ENCODE assay signal across 7 mouse cellular contexts in the genomic region with DNA sequence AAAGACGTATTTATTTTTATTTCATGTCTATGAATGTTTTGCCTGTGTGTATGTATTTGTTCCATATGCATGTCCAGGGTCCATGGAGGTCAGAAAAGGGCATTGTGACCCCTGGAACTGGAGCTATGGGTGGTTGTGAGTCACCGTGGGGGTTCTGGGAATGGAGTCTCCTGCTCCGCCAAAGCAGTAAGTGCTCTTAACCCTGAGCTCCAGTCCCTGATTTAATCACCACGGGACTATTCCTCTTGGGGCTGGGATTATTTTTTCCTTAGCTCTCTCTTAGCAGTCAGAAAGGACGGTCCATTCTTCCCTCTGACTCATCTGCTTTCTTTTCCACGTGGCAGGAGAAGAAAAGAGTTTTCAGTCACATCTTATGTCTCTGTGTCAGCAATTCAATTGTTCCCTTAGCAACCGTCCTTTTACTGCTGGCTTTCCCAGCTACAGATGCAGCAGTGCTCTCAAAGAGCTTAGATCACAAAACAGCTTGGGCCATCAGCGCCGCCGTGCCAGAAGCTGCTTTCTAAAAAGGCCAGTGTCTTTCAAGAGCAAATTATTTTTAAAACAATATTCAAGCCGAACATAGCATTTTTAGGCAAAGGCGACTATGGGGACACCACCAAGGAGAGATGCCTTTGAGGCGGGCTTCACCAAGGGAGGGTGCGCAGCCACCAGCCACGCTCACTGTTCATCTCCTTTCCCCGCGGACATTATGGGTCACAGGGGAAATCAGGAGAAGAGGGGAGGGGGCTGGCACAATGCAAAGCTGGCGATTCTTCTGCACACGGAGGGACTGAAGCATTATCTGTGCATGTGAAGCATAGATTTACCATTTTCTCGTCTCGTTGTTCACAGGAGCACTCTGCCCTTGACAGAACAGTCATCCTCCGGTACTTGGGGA.
DNase-seq lines count a peak whose midpoint lies in the region; ATAC-seq and TF ChIP-seq lines count a peak whose summit lies in the region.

No protein-coding gene starts in this region.

- H3K9me3 ChIP-seq in lung, embryonic 15.5 days: no peaks in the 10 kb centered on the region
- H3K9me3 ChIP-seq in embryonic facial prominence, embryonic 15.5 days (replicated peaks): no peaks in the 10 kb centered on the region
- H3K9me3 ChIP-seq in midbrain, postnatal 0 days (ENCODE audit: low read length): no peaks in the 10 kb centered on the region

- no peak overlapping the region for H3K4me3 ChIP-seq in lung, embryonic 15.5 days
- H3K4me3 ChIP-seq in embryonic facial prominence, embryonic 15.5 days (replicated peaks): peak overlapping the region; percentile 8
- peak overlapping the region; percentile 50 for H3K4me3 ChIP-seq in layer of hippocampus, adult 2 months
- peak overlapping the region; percentile 13; the same call in 1 of the 2 replicates for H3K4me3 ChIP-seq in midbrain, postnatal 0 days (ENCODE audit: low read depth, low read length)

- no peaks in the 10 kb centered on the region for H3K4me1 ChIP-seq in lung, embryonic 15.5 days
- peaks cover 11% of the 10 kb centered on the region for H3K4me1 ChIP-seq in embryonic facial prominence, embryonic 15.5 days
- peaks cover 17% of the 10 kb centered on the region for H3K4me1 ChIP-seq in midbrain, postnatal 0 days (ENCODE audit: insufficient read depth, low read length)

- no peak overlapping the region for H3K9ac ChIP-seq in lung, embryonic 15.5 days
- H3K9ac ChIP-seq in embryonic facial prominence, embryonic 15.5 days: no peak overlapping the region
- peak overlapping the region; percentile 46 for H3K9ac ChIP-seq in midbrain, postnatal 0 days (replicated peaks; ENCODE audit: low read length, poor library complexity, severe bottlenecking)

- no peak overlapping the region for H3K27ac ChIP-seq in lung, embryonic 15.5 days
- no peak overlapping the region for H3K27ac ChIP-seq in embryonic facial prominence, embryonic 15.5 days (replicated peaks)
- peak overlapping the region; percentile 79 for H3K27ac ChIP-seq in layer of hippocampus, adult 2 months
- peak overlapping the region; percentile 84 for H3K27ac ChIP-seq in midbrain, postnatal 0 days (ENCODE audit: low read depth, low read length)

- 17% methylated on average over 22 of the region's 22 CpGs for WGBS in lung, embryonic 15.5 days
- WGBS in embryonic facial prominence, embryonic 15.5 days: 14% methylated on average over 22 of the region's 22 CpGs
- 1% methylated on average over 22 of the region's 22 CpGs for WGBS in midbrain, postnatal 0 days

- no peak for DNase-seq in lung, adult 18-20 months
- peak in 1 of 2 experiments; percentile 50 for DNase-seq in layer of hippocampus, adult 2 months (ENCODE audit: low spot score in 2 of 2)
- DNase-seq in midbrain, postnatal 0 days (ENCODE audit: low spot score): peak; percentile 87
- no peak for DNase-seq in urinary bladder, postnatal 10 days (ENCODE audit: low spot score)
- no peak for DNase-seq in ovary, adult 18-20 months (ENCODE audit: low spot score)

- TF ChIP-seq CTCF in layer of hippocampus, adult 2 months (conservative IDR thresholded peaks at IDR 0.05): no peak
- TF ChIP-seq CTCF in midbrain, postnatal 0 days (IDR thresholded peaks at IDR 0.05): no peak

- ATAC-seq in lung, embryonic 15.5 days (ENCODE audit: borderline replicate concordance, extremely low read depth, low FRiP score, low TSS enrichment): peak; percentile 59; the same call in 1 of the 2 replicates
- no peak for ATAC-seq in embryonic facial prominence, embryonic 15.5 days (ENCODE audit: insufficient number of reproducible peaks, low FRiP score, low TSS enrichment, low read depth)
- peak; percentile 89 for ATAC-seq in midbrain, postnatal 0 days (ENCODE audit: low FRiP score)

- H3K36me3 ChIP-seq in lung, embryonic 15.5 days: no peaks in the 10 kb centered on the region
- H3K36me3 ChIP-seq in embryonic facial prominence, embryonic 15.5 days: no peaks in the 10 kb centered on the region
- no peaks in the 10 kb centered on the region for H3K36me3 ChIP-seq in midbrain, postnatal 0 days (ENCODE audit: insufficient read depth, low read length)

- H3K4me2 ChIP-seq in lung, embryonic 15.5 days: peak overlapping the region; percentile 45
- H3K4me2 ChIP-seq in embryonic facial prominence, embryonic 15.5 days (replicated peaks): peak overlapping the region; percentile 38
- H3K4me2 ChIP-seq in midbrain, postnatal 0 days (ENCODE audit: low read depth, low read length, poor library complexity, severe bottlenecking): peak overlapping the region; percentile 50

- H3K27me3 ChIP-seq in lung, embryonic 15.5 days: no peaks in the 10 kb centered on the region
- no peaks in the 10 kb centered on the region for H3K27me3 ChIP-seq in embryonic facial prominence, embryonic 15.5 days
- H3K27me3 ChIP-seq in midbrain, postnatal 0 days (ENCODE audit: insufficient read depth, low read length): no peaks in the 10 kb centered on the region

Comparison
In these comparisons a context has a peak if more than half of its experiments do, and no peak if none do; other contexts are left out.
1. H3K27ac ChIP-seq: peak in layer of hippocampus, adult 2 months (single experiment) and midbrain, postnatal 0 days (single experiment); none in lung, embryonic 15.5 days (single experiment) and embryonic facial prominence, embryonic 15.5 days (single experiment).
2. Peak in every context shown above with its lines, with median percentiles within 50 percentile points of each other: H3K4me2 ChIP-seq.